Mouse (Mus musculus) midbrain, postnatal 0 days (tissue): Measurements from ENCODE around the gene Exosc6. TPM values are rescaled to one million over a fixed set of nuclear protein-coding genes. Genes with fewer than 3 reads are reported as not detected.
A peak's percentile ranks its signal among the peaks of the same experiment; 100 is the strongest.

ENCODE experiments used
- ATAC-seq: fragments of 200-750 bp; cut with Nextera tagmentation; 2 replicates; pipeline ENCODE4 v1.8.0; 2017; ENCODE audit warnings: moderate number of reproducible peaks, mild to moderate bottlenecking, moderate TSS enrichment, moderate library complexity; ENCODE audit not compliant: low FRiP score
- DNase-seq: peaks from one replicate; pipeline ENCODE4 v3.0.0-alpha.2; 2015; ENCODE audit warnings: low spot score
- H3K27ac ChIP-seq: fragments of 300-500 bp; sonication (generic); 2 replicates; pipeline ENCODE4 v1.5.1; 2014; ENCODE audit warnings: low read depth, mild to moderate bottlenecking, low read length, mixed read lengths
- H3K27me3 ChIP-seq: fragments of 300-500 bp; sonication (generic); 2 replicates; pipeline ENCODE4 v1.6.1; 2014; ENCODE audit warnings: low read length, control low read depth, mixed read lengths; ENCODE audit not compliant: insufficient read depth
- H3K36me3 ChIP-seq: fragments of 300-500 bp; sonication (generic); 2 replicates; pipeline ENCODE4 v1.6.1; 2014; ENCODE audit warnings: low read length, control low read depth, mixed read lengths; ENCODE audit not compliant: insufficient read depth
- H3K4me1 ChIP-seq: fragments of 300-500 bp; sonication (generic); 2 replicates; pipeline ENCODE4 v1.6.1; 2014; ENCODE audit warnings: mild to moderate bottlenecking, control low read depth, antibody characterized with exemption, low read length, mixed read lengths; ENCODE audit not compliant: insufficient read depth
- H3K4me2 ChIP-seq: fragments of 300-500 bp; sonication (generic); 2 replicates; pipeline ENCODE4 v1.6.1; 2014; ENCODE audit warnings: low read depth, mild to moderate bottlenecking, low read length, mixed read lengths; ENCODE audit not compliant: poor library complexity, severe bottlenecking
- H3K4me3 ChIP-seq: fragments of 300-500 bp; sonication (generic); 2 replicates; pipeline ENCODE4 v1.5.1; 2014; ENCODE audit warnings: low read depth, mild to moderate bottlenecking, low read length, moderate library complexity
- H3K9ac ChIP-seq: fragments of 300-500 bp; sonication (generic); replicated peaks from 2 replicates; pipeline ENCODE4 v1.6.1; 2014; ENCODE audit warnings: mild to moderate bottlenecking, low read length, moderate library complexity, mixed read lengths; ENCODE audit not compliant: poor library complexity, severe bottlenecking
- H3K9me3 ChIP-seq: fragments of 300-500 bp; sonication (generic); 2 replicates; pipeline ENCODE4 v1.6.1; 2016; ENCODE audit warnings: low read length, control low read depth
- CTCF ChIP-seq: IDR thresholded peaks from 2 replicates; pipeline ENCODE4 v1.5.1; 2016; ENCODE audit warnings: antibody characterized with exemption, mild to moderate bottlenecking
- WGBS: fragments of 180-500 bp; shearing (Covaris S2); extraction: QIAGEN DNeasy Blood & Tissue Kit; methylation state at CpG from one replicate; pipeline ENCODE4 v1.1.7; 2014; 5-methylcytosine and 5-hydroxymethylcytosine counted together
- polyA plus RNA-seq: library from polyadenylated mRNA; unstranded; fragments of >200 nt; fragmentation: Nextera tagmentation; extraction: Ambion mirVana; gene quantifications from 2 replicates; pipeline ENCODE4 v1.2.1, GENCODE M21; 2015
- total RNA-seq: library from RNA; depleted of rRNA; stranded (reverse); fragments of >200 nt; gene quantifications from 2 replicates; pipeline ENCODE4 v1.2.3, GENCODE M21; 2014

Gene Exosc6
- total and polyA plus RNA-seq, 2 experiments from 2014 or later: not detected

GRCm38 (mm10) chr8:111056691-111057293, 653 bp downstream of the Exosc6 start:
- 1% methylated on average over 51 of the region's 63 CpGs for WGBS
- ATAC-seq (peak; percentile 49; the same call in 1 of the 2 replicates), DNase-seq (peak; percentile 32)
- Histone ChIP-seq H3K4me2 (peak overlapping the region; percentile 100), H3K36me3 (peaks cover 38% of the 10 kb centered on the region), H3K4me3 (peak overlapping the region; percentile 95), H3K27me3 (no peaks in the 10 kb centered on the region), H3K9ac (peak overlapping the region; percentile 66), H3K27ac (peak overlapping the region; percentile 68), H3K9me3 (no peaks in the 10 kb centered on the region), H3K4me1 (peaks cover 11% of the 10 kb centered on the region)
- no peak for TF ChIP-seq CTCF

- no peak for DNase-seq
- peaks cover 14% of the 10 kb centered on the region for H3K4me1 ChIP-seq
- H3K9ac ChIP-seq: no peak overlapping the region
- no peak for ATAC-seq
- H3K27me3 ChIP-seq: no peaks in the 10 kb centered on the region
- no peak for TF ChIP-seq CTCF
- H3K9me3 ChIP-seq: no peaks in the 10 kb centered on the region
- H3K4me2 ChIP-seq: no peak overlapping the region
- H3K27ac ChIP-seq: no peak overlapping the region
- WGBS: 73% methylated on average over 2 of the region's 2 CpGs
- no peak overlapping the region for H3K4me3 ChIP-seq
- peaks cover 15% of the 10 kb centered on the region for H3K36me3 ChIP-seq
These were observed 2.9 kb downstream of the Exosc6 start for GRCm38 (mm10) chr8:111058946-111059572.

- ATAC-seq: no peak
- peak overlapping the region; percentile 72 for H3K9ac ChIP-seq
- no peaks in the 10 kb centered on the region for H3K36me3 ChIP-seq
- no peak for TF ChIP-seq CTCF
- H3K27ac ChIP-seq: peak overlapping the region; percentile 77
- H3K4me2 ChIP-seq: peak overlapping the region; percentile 69
- under 1% methylated on average over 14 of the region's 14 CpGs for WGBS
- peak overlapping the region; percentile 68 for H3K4me3 ChIP-seq
- peaks cover 14% of the 10 kb centered on the region for H3K4me1 ChIP-seq
- DNase-seq: peak; percentile 34
- no peaks in the 10 kb centered on the region for H3K9me3 ChIP-seq
- H3K27me3 ChIP-seq: no peaks in the 10 kb centered on the region
These were observed 5.5 kb downstream of the Exosc6 start for GRCm38 (mm10) chr8:111061688-111062071.

- DNase-seq: peak; percentile 91
- under 1% methylated on average over 27 of the region's 27 CpGs for WGBS
These were observed 6.1 kb downstream of the Exosc6 start for GRCm38 (mm10) chr8:111062072-111062757.

GRCm38 (mm10) chr8:111062893-111063292, 6.8 kb downstream of the Exosc6 start:
- Histone ChIP-seq H3K4me3 (peak overlapping the region; percentile 68; the same call in 1 of the 2 replicates), H3K4me2 (peak overlapping the region; percentile 69), H3K9me3 (no peaks in the 10 kb centered on the region), H3K4me1 (peaks cover 10% of the 10 kb centered on the region), H3K36me3 (no peaks in the 10 kb centered on the region), H3K27me3 (no peaks in the 10 kb centered on the region), H3K27ac (no peak overlapping the region), H3K9ac (no peak overlapping the region)
- TF ChIP-seq CTCF: no peak
- 50% methylated on average over 2 of the region's 2 CpGs for WGBS
- DNase-seq: no peak
- ATAC-seq: no peak

More at GRCm38 (mm10) chr8:111062072-111062757, 6.1 kb downstream of the Exosc6 start:
- Histone ChIP-seq H3K9me3 (no peaks in the 10 kb centered on the region), H3K9ac (peak overlapping the region; percentile 72), H3K27me3 (no peaks in the 10 kb centered on the region), H3K27ac (peak overlapping the region; percentile 77), H3K4me3 (peak overlapping the region; percentile 68), H3K4me2 (peak overlapping the region; percentile 69), H3K36me3 (no peaks in the 10 kb centered on the region), H3K4me1 (peaks cover 14% of the 10 kb centered on the region)
- TF ChIP-seq CTCF: no peak
- peak; percentile 82 for ATAC-seq

- WGBS: 64% methylated on average over 4 of the region's 4 CpGs
- no peaks in the 10 kb centered on the region for H3K9me3 ChIP-seq
- DNase-seq: no peak
- no peaks in the 10 kb centered on the region for H3K27me3 ChIP-seq
- H3K4me2 ChIP-seq: no peak overlapping the region
- 0 out of 2 replicates have a peak, but pooled peaks cover 3% of the 10 kb centered on the region for H3K4me1 ChIP-seq
- TF ChIP-seq CTCF: no peak
- no peak overlapping the region for H3K9ac ChIP-seq
- ATAC-seq: no peak
- H3K27ac ChIP-seq: no peak overlapping the region
- no peaks in the 10 kb centered on the region for H3K36me3 ChIP-seq
- no peak overlapping the region for H3K4me3 ChIP-seq
These were observed 10.2 kb downstream of the Exosc6 start for GRCm38 (mm10) chr8:111066308-111066707.
